Mouse (Mus musculus) liver, embryonic 11.5 days (tissue): ENCODE measurements at regions not wholly inside any gene's neighbourhood (a gene's known extent, or its start where the extent isn't known, plus 50 kb on each side); places are given as distances from the start of the nearest gene placed in this dataset.

Experiments used
- ATAC-seq: fragments of 200-750 bp; cut with Nextera tagmentation; replicated peaks from 2 replicates; pipeline ENCODE4 v1.8.0; 2017; ENCODE audit warnings: moderate number of reproducible peaks, mild to moderate bottlenecking, moderate TSS enrichment, moderate library complexity; ENCODE audit not compliant: low FRiP score
- DNase-seq: peaks from one replicate; pipeline ENCODE4 v3.0.0-alpha.2; 2017; ENCODE audit warnings: low spot score
- H3K27ac ChIP-seq: fragments of 300-500 bp; sonication (generic); 2 replicates; pipeline ENCODE4 v1.5.1; 2014; ENCODE audit warnings: mild to moderate bottlenecking, low read depth, low read length, control low read depth
- H3K27me3 ChIP-seq: fragments of 300-500 bp; sonication (generic); replicated peaks from 2 replicates; pipeline ENCODE4 v1.6.1; 2014; ENCODE audit warnings: low read length, mixed read lengths; ENCODE audit not compliant: control insufficient read depth, insufficient read depth
- H3K36me3 ChIP-seq: fragments of 300-500 bp; sonication (generic); 2 replicates; pipeline ENCODE4 v1.6.1; 2014; ENCODE audit warnings: mild to moderate bottlenecking, low read length, moderate library complexity, mixed read lengths; ENCODE audit not compliant: control insufficient read depth, insufficient read depth
- H3K4me1 ChIP-seq: fragments of 300-500 bp; sonication (generic); replicated peaks from 2 replicates; pipeline ENCODE4 v1.6.1; 2014; ENCODE audit warnings: low read length, mixed read lengths; ENCODE audit not compliant: control insufficient read depth, insufficient read depth
- H3K4me2 ChIP-seq: fragments of 300-500 bp; sonication (generic); 2 replicates; pipeline ENCODE4 v1.6.1; 2014; ENCODE audit warnings: mild to moderate bottlenecking, control low read depth, moderate library complexity
- H3K4me3 ChIP-seq: fragments of 300-500 bp; sonication (generic); 2 replicates; pipeline ENCODE4 v1.5.1; 2014; ENCODE audit warnings: low read depth, low read length, control low read depth
- H3K9ac ChIP-seq: fragments of 300-500 bp; sonication (generic); 2 replicates; pipeline ENCODE4 v1.6.1; 2014; ENCODE audit warnings: low read depth, low read length, control low read depth
- H3K9me3 ChIP-seq: fragments of 300-500 bp; sonication (generic); 2 replicates; pipeline ENCODE4 v1.6.1; 2016; ENCODE audit warnings: low read length, inconsistent platforms, mixed read lengths; ENCODE audit not compliant: control insufficient read depth
- WGBS: fragments of 180-500 bp; shearing (Covaris S2); extraction: QIAGEN DNeasy Blood & Tissue Kit; methylation state at CpG from one replicate; pipeline ENCODE4 v1.1.7; 2014; 5-methylcytosine and 5-hydroxymethylcytosine counted together

- DNase-seq, result no peak
- Histone ChIP-seq H3K9ac (no peak overlapping the region), H3K4me1 (no peaks in the 10 kb centered on the region), H3K9me3 (no peaks in the 10 kb centered on the region), H3K4me3 (no peak overlapping the region), H3K4me2 (no peak overlapping the region), H3K36me3 (no peaks in the 10 kb centered on the region), H3K27ac (no peak overlapping the region), H3K27me3 (no peaks in the 10 kb centered on the region)
- no peak for ATAC-seq
- WGBS, result 46% methylated on average over 4 of the region's 4 CpGs
Measured at GRCm38 (mm10) chr6:49930104-49930503, 107.6 kb downstream of the Npy start.

- Histone ChIP-seq H3K27me3 (no peaks in the 10 kb centered on the region), H3K4me2 (no peak overlapping the region), H3K9ac (no peak overlapping the region), H3K36me3 (no peaks in the 10 kb centered on the region), H3K4me3 (no peak overlapping the region), H3K9me3 (no peaks in the 10 kb centered on the region), H3K4me1 (no peaks in the 10 kb centered on the region), H3K27ac (no peak overlapping the region)
- ATAC-seq (no peak), DNase-seq (no peak)
- WGBS, result 79% methylated on average over 9 of the region's 9 CpGs
Measured at GRCm38 (mm10) chr6:49943087-49943486, 120.6 kb downstream of the Npy start.

- no peak for DNase-seq
- Histone ChIP-seq H3K4me1 (no peaks in the 10 kb centered on the region), H3K27ac (no peak overlapping the region), H3K4me3 (no peak overlapping the region), H3K4me2 (no peak overlapping the region), H3K9me3 (no peaks in the 10 kb centered on the region), H3K36me3 (no peaks in the 10 kb centered on the region), H3K27me3 (no peaks in the 10 kb centered on the region), H3K9ac (no peak overlapping the region)
- 89% methylated on average over 8 of the region's 8 CpGs for WGBS
- ATAC-seq, result no peak
Measured at GRCm38 (mm10) chr6:49958891-49959290, 136.4 kb downstream of the Npy start.

- ATAC-seq, result no peak
- Histone ChIP-seq H3K4me3 (no peak overlapping the region), H3K4me2 (no peak overlapping the region), H3K9me3 (no peaks in the 10 kb centered on the region), H3K36me3 (no peaks in the 10 kb centered on the region), H3K9ac (no peak overlapping the region), H3K4me1 (no peaks in the 10 kb centered on the region), H3K27ac (no peak overlapping the region), H3K27me3 (no peaks in the 10 kb centered on the region)
- 79% methylated on average over 4 of the region's 4 CpGs for WGBS
- DNase-seq, result no peak
Measured at GRCm38 (mm10) chr6:49961166-49961565, 138.7 kb downstream of the Npy start.

- Histone ChIP-seq H3K4me3 (no peak overlapping the region), H3K9ac (no peak overlapping the region), H3K4me2 (no peak overlapping the region), H3K27ac (no peak overlapping the region), H3K9me3 (no peaks in the 10 kb centered on the region), H3K4me1 (no peaks in the 10 kb centered on the region), H3K27me3 (no peaks in the 10 kb centered on the region), H3K36me3 (no peaks in the 10 kb centered on the region)
- ATAC-seq, result no peak
- 82% methylated on average over 5 of the region's 5 CpGs for WGBS
- DNase-seq, result no peak
Measured at GRCm38 (mm10) chr6:49965944-49966545, 143.5 kb downstream of the Npy start.

GRCm38 (mm10) chr6:49966555-49966954 lies 143.5 kb upstream of the Mpp6 start:
- Histone ChIP-seq H3K27ac (no peak overlapping the region), H3K4me1 (no peaks in the 10 kb centered on the region), H3K36me3 (no peaks in the 10 kb centered on the region), H3K27me3 (no peaks in the 10 kb centered on the region), H3K4me3 (no peak overlapping the region), H3K4me2 (no peak overlapping the region), H3K9me3 (no peaks in the 10 kb centered on the region), H3K9ac (no peak overlapping the region)
- DNase-seq, result no peak
- ATAC-seq, result no peak
- WGBS, result 84% methylated on average over 3 of the region's 3 CpGs

- Histone ChIP-seq H3K9ac (no peak overlapping the region), H3K9me3 (no peaks in the 10 kb centered on the region), H3K27me3 (no peaks in the 10 kb centered on the region), H3K4me3 (no peak overlapping the region), H3K4me1 (no peaks in the 10 kb centered on the region), H3K4me2 (no peak overlapping the region), H3K27ac (no peak overlapping the region), H3K36me3 (no peaks in the 10 kb centered on the region)
- WGBS, result 77% methylated on average over 7 of the region's 7 CpGs
- no peak for DNase-seq
- ATAC-seq, result no peak
Measured at GRCm38 (mm10) chr6:49973258-49973865, 136.7 kb upstream of the Mpp6 start.

GRCm38 (mm10) chr6:49977783-49978182 lies 132.3 kb upstream of the Mpp6 start:
- Histone ChIP-seq H3K36me3 (no peaks in the 10 kb centered on the region), H3K9ac (no peak overlapping the region), H3K4me2 (no peak overlapping the region), H3K4me3 (no peak overlapping the region), H3K4me1 (no peaks in the 10 kb centered on the region), H3K9me3 (no peaks in the 10 kb centered on the region), H3K27me3 (no peaks in the 10 kb centered on the region), H3K27ac (no peak overlapping the region)
- ATAC-seq (no peak), DNase-seq (no peak)
- WGBS, result 65% methylated on average over 11 of the region's 11 CpGs

- Histone ChIP-seq H3K9ac (no peak overlapping the region), H3K4me1 (no peaks in the 10 kb centered on the region), H3K4me2 (no peak overlapping the region), H3K27me3 (no peaks in the 10 kb centered on the region), H3K9me3 (no peaks in the 10 kb centered on the region), H3K27ac (no peak overlapping the region), H3K36me3 (no peaks in the 10 kb centered on the region), H3K4me3 (no peak overlapping the region)
- no peak for DNase-seq
- no peak for ATAC-seq
- WGBS, result 47% methylated on average over 4 of the region's 4 CpGs
Measured at GRCm38 (mm10) chr6:49983740-49984139, 126.3 kb upstream of the Mpp6 start.
